Mouse (Mus musculus) forebrain, embryonic 15.5 days (tissue): ENCODE measurements around the gene Rbl2. TPM values are rescaled to one million over a fixed set of nuclear protein-coding genes. Genes with fewer than 3 reads are reported as not detected.
A peak's percentile ranks its signal among the peaks of the same experiment; 100 is the strongest.

ENCODE experiments used
- ATAC-seq: fragments of 200-750 bp; cut with Nextera tagmentation; replicated peaks from 2 replicates; pipeline ENCODE4 v1.8.0; 2017; ENCODE audit warnings: mild to moderate bottlenecking, moderate TSS enrichment, moderate library complexity
- H3K27ac ChIP-seq: fragments of 300-500 bp; sonication (generic); replicated peaks from 2 replicates; pipeline ENCODE4 v1.5.1; 2015; ENCODE audit warnings: mild to moderate bottlenecking, inconsistent platforms
- H3K27me3 ChIP-seq: fragments of 300-500 bp; sonication (generic); 2 replicates; pipeline ENCODE4 v1.6.1; 2015; ENCODE audit warnings: inconsistent platforms
- H3K36me3 ChIP-seq: fragments of 300-500 bp; sonication (generic); 2 replicates; pipeline ENCODE4 v1.6.1; 2015; ENCODE audit warnings: mild to moderate bottlenecking, inconsistent platforms
- H3K4me1 ChIP-seq: fragments of 300-500 bp; sonication (generic); 2 replicates; pipeline ENCODE4 v1.6.1; 2015; ENCODE audit warnings: inconsistent platforms
- H3K4me2 ChIP-seq: fragments of 300-500 bp; sonication (generic); replicated peaks from 2 replicates; pipeline ENCODE4 v1.6.1; 2015; ENCODE audit warnings: mild to moderate bottlenecking, inconsistent platforms
- H3K4me3 ChIP-seq: fragments of 300-500 bp; sonication (generic); 2 replicates; pipeline ENCODE4 v1.5.1; 2015; ENCODE audit warnings: mild to moderate bottlenecking, inconsistent platforms
- H3K9ac ChIP-seq: fragments of 300-500 bp; sonication (generic); replicated peaks from 2 replicates; pipeline ENCODE4 v1.6.1; 2015; ENCODE audit warnings: mild to moderate bottlenecking, inconsistent platforms
- H3K9me3 ChIP-seq: fragments of 300-500 bp; sonication (generic); 2 replicates; pipeline ENCODE4 v1.6.1; 2016; ENCODE audit warnings: inconsistent platforms
- WGBS: fragments of 180-500 bp; shearing (Covaris S2); methylation state at CpG from one replicate; pipeline ENCODE4 v1.1.7; 2015; ENCODE audit warnings: mixed read lengths; 5-methylcytosine and 5-hydroxymethylcytosine counted together
- polyA plus RNA-seq: library from polyadenylated mRNA; unstranded; fragments of >200 nt; fragmentation: Nextera tagmentation; extraction: Ambion mirVana; gene quantifications from 2 replicates; pipeline ENCODE4 v1.2.1, GENCODE M21; 2015

Gene Rbl2
- polyA plus RNA-seq = 20.5 and 22.0 TPM in 2 replicates

- ATAC-seq = peak; percentile 98
- Histone ChIP-seq H3K9me3 (no peaks in the 10 kb centered on the region), H3K27ac (peak within 1 kb of the TSS; percentile 85), H3K9ac (peak within 1 kb of the TSS; percentile 75), H3K4me1 (peaks cover 23% of the 10 kb centered on the region), H3K36me3 (no peaks in the 10 kb centered on the region), H3K4me2 (peak within 1 kb of the TSS; percentile 65), H3K27me3 (no peaks in the 10 kb centered on the region), H3K4me3 (peak within 1 kb of the TSS; percentile 82)
- under 1% methylated on average over 25 of the region's 25 CpGs for WGBS
Measured at GRCm38 (mm10) chr8:91069834-91070233, at the start of gene Rbl2. Gene Rbl2, plus strand, starts transcription at chr8:91070057.

DNA sequence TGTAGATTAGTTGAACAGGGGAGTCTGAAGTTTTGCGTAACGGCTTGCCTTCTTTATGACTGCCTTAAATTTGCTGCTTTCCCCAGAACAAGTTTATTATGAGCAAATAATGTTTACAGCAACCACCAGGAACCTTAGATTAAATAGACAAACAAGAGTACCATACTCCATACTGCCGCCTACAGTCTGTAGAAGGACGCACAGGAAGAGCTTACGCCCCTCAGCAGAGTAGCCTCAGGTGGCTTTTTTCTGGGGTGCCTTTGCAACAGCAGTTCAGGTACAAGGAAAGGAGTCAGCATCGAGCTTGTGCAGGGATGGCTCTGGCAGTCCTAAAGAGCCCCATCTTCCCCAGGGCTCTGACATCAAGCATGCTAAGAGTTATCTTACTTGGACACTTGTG lies 35.4 kb upstream of the Rbl2 start:
- Histone ChIP-seq H3K4me1 (no peaks in the 10 kb centered on the region), H3K4me3 (no peak overlapping the region), H3K27ac (no peak overlapping the region), H3K9me3 (no peaks in the 10 kb centered on the region), H3K9ac (no peak overlapping the region), H3K36me3 (peaks cover 83% of the 10 kb centered on the region), H3K27me3 (no peaks in the 10 kb centered on the region), H3K4me2 (no peak overlapping the region)
- no peak for ATAC-seq
- 89% methylated on average over 6 of the region's 6 CpGs for WGBS

DNA sequence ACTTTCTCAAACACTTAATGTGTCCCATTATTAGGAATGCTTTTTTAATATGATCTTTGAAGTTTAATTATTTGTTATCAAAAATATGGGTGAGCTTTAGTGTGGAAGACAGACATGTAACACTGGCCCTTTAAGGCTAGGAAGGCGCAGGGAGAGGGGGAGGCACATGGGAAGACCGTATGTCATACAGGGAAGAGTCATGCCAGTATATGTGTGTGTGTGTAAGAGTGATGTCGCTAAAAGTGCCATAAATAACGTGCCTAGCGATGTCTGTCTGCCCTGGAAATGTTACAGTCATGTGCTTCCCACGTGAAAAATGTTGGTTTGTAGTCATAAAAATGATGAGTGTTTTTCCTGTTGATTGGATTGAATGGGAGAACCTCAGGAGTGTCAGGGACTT lies 33.0 kb upstream of the Rbl2 start:
- H3K4me2 ChIP-seq = no peak overlapping the region
- no peaks in the 10 kb centered on the region for H3K27me3 ChIP-seq
- H3K4me3 ChIP-seq = no peak overlapping the region
- no peak for ATAC-seq
- WGBS = 85% methylated on average over 6 of the region's 6 CpGs
- H3K9me3 ChIP-seq = no peaks in the 10 kb centered on the region
- no peaks in the 10 kb centered on the region for H3K4me1 ChIP-seq
- no peak overlapping the region for H3K9ac ChIP-seq
- H3K36me3 ChIP-seq = peaks cover 87% of the 10 kb centered on the region
- no peak overlapping the region for H3K27ac ChIP-seq

- ATAC-seq = no peak
- H3K4me3 ChIP-seq = no peak overlapping the region
- H3K27me3 ChIP-seq = no peaks in the 10 kb centered on the region
- H3K9me3 ChIP-seq = no peaks in the 10 kb centered on the region
- 98% methylated on average over 1 of the region's 1 CpGs for WGBS
- H3K4me2 ChIP-seq = no peak overlapping the region
- no peak overlapping the region for H3K9ac ChIP-seq
- H3K27ac ChIP-seq = no peak overlapping the region
- no peaks in the 10 kb centered on the region for H3K4me1 ChIP-seq
- peaks cover 89% of the 10 kb centered on the region for H3K36me3 ChIP-seq
Measured at GRCm38 (mm10) chr8:91038637-91039036, 31.2 kb upstream of the Rbl2 start.

- ATAC-seq = no peak
- Histone ChIP-seq H3K27me3 (no peaks in the 10 kb centered on the region), H3K4me2 (no peak overlapping the region), H3K36me3 (peaks cover 80% of the 10 kb centered on the region), H3K27ac (no peak overlapping the region), H3K4me1 (peaks cover 4% of the 10 kb centered on the region), H3K4me3 (no peak overlapping the region), H3K9ac (no peak overlapping the region), H3K9me3 (no peaks in the 10 kb centered on the region)
- 94% methylated on average over 4 of the region's 4 CpGs for WGBS
Measured at GRCm38 (mm10) chr8:91046370-91046769, 23.5 kb upstream of the Rbl2 start.

DNA sequence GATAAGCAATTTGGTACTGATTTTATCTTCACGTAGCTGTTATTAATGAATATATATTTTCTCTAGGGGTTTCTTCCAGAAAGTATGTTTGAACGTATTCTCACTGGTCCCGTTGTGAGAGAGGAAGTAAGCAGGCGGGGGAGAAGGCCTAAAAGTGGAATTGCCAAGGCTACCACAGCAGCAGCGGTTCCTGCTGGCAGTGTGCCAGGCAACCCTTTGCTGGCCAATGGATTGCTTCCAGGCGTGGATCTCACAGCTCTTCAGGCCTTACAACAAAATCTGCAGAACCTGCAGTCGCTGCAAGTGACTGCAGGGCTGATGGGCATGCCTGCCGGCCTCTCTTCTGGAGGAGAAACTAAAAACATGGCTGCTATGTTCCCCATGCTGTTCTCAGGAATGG lies 18.8 kb upstream of the Rbl2 start:
- no peak overlapping the region for H3K4me2 ChIP-seq
- no peak for ATAC-seq
- H3K9ac ChIP-seq = no peak overlapping the region
- peaks cover 68% of the 10 kb centered on the region for H3K36me3 ChIP-seq
- H3K27me3 ChIP-seq = no peaks in the 10 kb centered on the region
- 20% methylated on average over 8 of the region's 8 CpGs for WGBS
- H3K4me3 ChIP-seq = no peak overlapping the region
- H3K9me3 ChIP-seq = no peaks in the 10 kb centered on the region
- peaks cover 4% of the 10 kb centered on the region for H3K4me1 ChIP-seq
- peak overlapping the region; percentile 50; the same call in 1 of the 2 replicates for H3K27ac ChIP-seq

GRCm38 (mm10) chr8:91054418-91054817 lies 15.4 kb upstream of the Rbl2 start:
- no peak overlapping the region for H3K4me3 ChIP-seq
- H3K27me3 ChIP-seq = no peaks in the 10 kb centered on the region
- H3K4me2 ChIP-seq = no peak overlapping the region
- no peak for ATAC-seq
- H3K27ac ChIP-seq = no peak overlapping the region
- H3K9me3 ChIP-seq = no peaks in the 10 kb centered on the region
- peaks cover 4% of the 10 kb centered on the region for H3K4me1 ChIP-seq
- WGBS = 95% methylated on average over 4 of the region's 4 CpGs
- no peak overlapping the region for H3K9ac ChIP-seq
- peaks cover 49% of the 10 kb centered on the region for H3K36me3 ChIP-seq

GRCm38 (mm10) chr8:91056848-91057247 lies 13.0 kb upstream of the Rbl2 start:
- no peak for ATAC-seq
- H3K4me3 ChIP-seq = no peak overlapping the region
- H3K9me3 ChIP-seq = no peaks in the 10 kb centered on the region
- H3K36me3 ChIP-seq = peaks cover 29% of the 10 kb centered on the region
- no peak overlapping the region for H3K9ac ChIP-seq
- H3K4me2 ChIP-seq = no peak overlapping the region
- WGBS = 20% methylated on average over 3 of the region's 3 CpGs
- H3K4me1 ChIP-seq = no peaks in the 10 kb centered on the region
- H3K27ac ChIP-seq = no peak overlapping the region
- no peaks in the 10 kb centered on the region for H3K27me3 ChIP-seq

DNA sequence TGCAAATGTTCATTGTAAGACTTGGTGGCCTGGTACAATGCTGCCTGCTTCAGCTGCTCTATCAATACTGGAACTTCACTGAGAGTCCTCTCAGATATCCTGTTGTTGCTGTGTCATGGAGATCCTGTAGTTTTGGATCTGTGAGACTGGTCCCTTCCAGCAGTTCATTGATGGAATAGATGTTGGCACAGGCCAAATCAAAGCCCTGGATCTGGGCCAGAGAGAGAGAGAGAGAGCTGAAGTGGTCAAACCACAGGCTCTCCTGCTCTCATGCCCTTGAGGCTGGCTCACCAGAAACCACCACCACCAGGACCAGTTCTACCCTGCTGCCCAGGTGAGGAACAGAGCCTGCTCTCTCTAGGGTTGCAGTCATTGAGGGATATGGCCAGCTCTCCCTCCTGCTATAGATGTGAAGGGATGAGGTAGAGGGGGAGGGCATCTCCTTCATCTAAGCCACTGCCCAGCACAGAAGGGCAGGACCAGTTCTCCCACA lies 10.7 kb upstream of the Rbl2 start:
- no peaks in the 10 kb centered on the region for H3K27me3 ChIP-seq
- H3K36me3 ChIP-seq = peaks cover 15% of the 10 kb centered on the region
- no peaks in the 10 kb centered on the region for H3K9me3 ChIP-seq
- H3K27ac ChIP-seq = no peak overlapping the region
- no peak overlapping the region for H3K4me3 ChIP-seq
- no peaks in the 10 kb centered on the region for H3K4me1 ChIP-seq
- H3K9ac ChIP-seq = no peak overlapping the region
- no peak overlapping the region for H3K4me2 ChIP-seq
- ATAC-seq = no peak

- no peak overlapping the region for H3K4me3 ChIP-seq
- no peak overlapping the region for H3K9ac ChIP-seq
- no peaks in the 10 kb centered on the region for H3K4me1 ChIP-seq
- peaks cover 12% of the 10 kb centered on the region for H3K36me3 ChIP-seq
- WGBS = 87% methylated on average over 7 of the region's 7 CpGs
- H3K27me3 ChIP-seq = no peaks in the 10 kb centered on the region
- ATAC-seq = no peak
- no peak overlapping the region for H3K4me2 ChIP-seq
- H3K9me3 ChIP-seq = no peaks in the 10 kb centered on the region
- no peak overlapping the region for H3K27ac ChIP-seq
Measured at GRCm38 (mm10) chr8:91059884-91060510, 9.9 kb upstream of the Rbl2 start.

- H3K27me3 ChIP-seq = no peaks in the 10 kb centered on the region
- no peaks in the 10 kb centered on the region for H3K9me3 ChIP-seq
- ATAC-seq = no peak
- no peaks in the 10 kb centered on the region for H3K4me1 ChIP-seq
- H3K36me3 ChIP-seq = peaks cover 6% of the 10 kb centered on the region
- no peak overlapping the region for H3K4me3 ChIP-seq
- no peak overlapping the region for H3K4me2 ChIP-seq
- WGBS = 81% methylated on average over 19 of the region's 19 CpGs
- H3K27ac ChIP-seq = no peak overlapping the region
- no peak overlapping the region for H3K9ac ChIP-seq
Measured at GRCm38 (mm10) chr8:91060555-91061471, 9.0 kb upstream of the Rbl2 start.

DNA sequence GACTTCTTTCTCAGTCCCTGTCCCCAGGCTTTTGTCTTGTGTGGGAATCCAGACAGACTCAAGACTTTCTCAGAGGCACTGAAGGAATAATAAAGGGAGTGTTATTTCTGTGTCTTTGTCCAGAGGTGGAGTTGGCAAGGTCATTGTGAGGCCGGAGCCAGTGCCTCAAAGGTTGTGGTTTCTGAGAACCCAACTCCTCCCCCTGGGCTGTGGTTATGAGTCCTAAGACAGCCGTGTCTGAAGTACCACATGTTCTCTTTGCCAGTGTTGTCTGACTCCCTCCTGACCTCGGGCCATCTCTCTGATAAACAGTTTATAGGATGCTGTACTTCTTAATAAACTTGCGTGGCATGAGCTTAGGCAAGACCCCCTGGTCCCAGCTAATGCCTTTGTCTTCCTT lies 4.7 kb upstream of the Rbl2 start:
- Histone ChIP-seq H3K9ac (no peak overlapping the region), H3K4me3 (no peak overlapping the region), H3K4me1 (peaks cover 5% of the 10 kb centered on the region), H3K4me2 (no peak overlapping the region), H3K9me3 (no peaks in the 10 kb centered on the region), H3K27ac (no peak overlapping the region), H3K36me3 (no peaks in the 10 kb centered on the region), H3K27me3 (no peaks in the 10 kb centered on the region)
- WGBS = 72% methylated on average over 4 of the region's 4 CpGs
- ATAC-seq = no peak
